Mouse (Mus musculus): Measurements from ENCODE around the gene Nadk2. TPM values are rescaled to one million over a fixed set of nuclear protein-coding genes. Genes with fewer than 3 reads are reported as not detected.

The Nadk2 gene
- polyA plus RNA-seq, 1 experiment from 2014 or later: 32.1 TPM

GRCm38 (mm10) chr15:9093598-9094365, 22.7 kb downstream of the Nadk2 start:
- Histone ChIP-seq H3K4me1 (ENCODE audit: control insufficient read depth, insufficient read depth, low read length) (peaks cover 7% of the 10 kb centered on the region; the same call in 1 of the 2 replicates), H3K36me3 (ENCODE audit: control insufficient read depth, insufficient read depth, low read length) (peaks cover 16% of the 10 kb centered on the region), H3K9me3 (ENCODE audit: control insufficient read depth, low read depth, low read length) (no peaks in the 10 kb centered on the region), H3K27me3 (ENCODE audit: control insufficient read depth, insufficient read depth, low read length) (no peaks in the 10 kb centered on the region), H3K4me3 (ENCODE audit: low read depth, low read length) (no peak overlapping the region), H3K4me2 (replicated peaks; ENCODE audit: low read depth, low read length) (peak overlapping the region; percentile 22), H3K27ac (ENCODE audit: low read length) (no peak overlapping the region), H3K9ac (replicated peaks; ENCODE audit: low read depth, low read length) (no peak overlapping the region)
- peak; percentile 35; the same call in 1 of the 2 replicates for ATAC-seq (ENCODE audit: insufficient number of reproducible peaks, insufficient read depth, low FRiP score, low read depth)
- WGBS: 68% methylated on average over 11 of the region's 11 CpGs

- H3K36me3 ChIP-seq (ENCODE audit: control insufficient read depth, insufficient read depth, low read length): peaks cover 16% of the 10 kb centered on the region
- H3K27me3 ChIP-seq (ENCODE audit: control insufficient read depth, insufficient read depth, low read length): no peaks in the 10 kb centered on the region
- H3K9ac ChIP-seq (replicated peaks; ENCODE audit: low read depth, low read length): no peak overlapping the region
- H3K9me3 ChIP-seq (ENCODE audit: control insufficient read depth, low read depth, low read length): no peaks in the 10 kb centered on the region
- peaks cover 7% of the 10 kb centered on the region; the same call in 1 of the 2 replicates for H3K4me1 ChIP-seq (ENCODE audit: control insufficient read depth, insufficient read depth, low read length)
- peak overlapping the region; percentile 22 for H3K4me2 ChIP-seq (replicated peaks; ENCODE audit: low read depth, low read length)
- H3K4me3 ChIP-seq (ENCODE audit: low read depth, low read length): no peak overlapping the region
- 8% methylated on average over 13 of the region's 13 CpGs for WGBS
- ATAC-seq (ENCODE audit: insufficient number of reproducible peaks, insufficient read depth, low FRiP score, low read depth): peak; percentile 91
- no peak overlapping the region for H3K27ac ChIP-seq (ENCODE audit: low read length)
Measured at GRCm38 (mm10) chr15:9094366-9094750, 23.3 kb downstream of the Nadk2 start.

GRCm38 (mm10) chr15:9096865-9097264, 25.8 kb downstream of the Nadk2 start:
- no peak for ATAC-seq (ENCODE audit: insufficient number of reproducible peaks, insufficient read depth, low FRiP score, low read depth)
- no peaks in the 10 kb centered on the region for H3K27me3 ChIP-seq (ENCODE audit: control insufficient read depth, insufficient read depth, low read length)
- H3K27ac ChIP-seq (ENCODE audit: low read length): no peak overlapping the region
- H3K4me3 ChIP-seq (ENCODE audit: low read depth, low read length): no peak overlapping the region
- 87% methylated on average over 4 of the region's 4 CpGs for WGBS
- H3K9me3 ChIP-seq (ENCODE audit: control insufficient read depth, low read depth, low read length): no peaks in the 10 kb centered on the region
- peaks cover 7% of the 10 kb centered on the region; the same call in 1 of the 2 replicates for H3K4me1 ChIP-seq (ENCODE audit: control insufficient read depth, insufficient read depth, low read length)
- peaks cover 25% of the 10 kb centered on the region for H3K36me3 ChIP-seq (ENCODE audit: control insufficient read depth, insufficient read depth, low read length)
- no peak overlapping the region for H3K9ac ChIP-seq (replicated peaks; ENCODE audit: low read depth, low read length)
- H3K4me2 ChIP-seq (replicated peaks; ENCODE audit: low read depth, low read length): no peak overlapping the region

- no peak overlapping the region for H3K27ac ChIP-seq (ENCODE audit: low read length)
- no peaks in the 10 kb centered on the region for H3K4me1 ChIP-seq (ENCODE audit: control insufficient read depth, insufficient read depth, low read length)
- no peak for ATAC-seq (ENCODE audit: insufficient number of reproducible peaks, insufficient read depth, low FRiP score, low read depth)
- no peaks in the 10 kb centered on the region for H3K9me3 ChIP-seq (ENCODE audit: control insufficient read depth, low read depth, low read length)
- H3K27me3 ChIP-seq (ENCODE audit: control insufficient read depth, insufficient read depth, low read length): no peaks in the 10 kb centered on the region
- H3K4me3 ChIP-seq (ENCODE audit: low read depth, low read length): no peak overlapping the region
- no peak overlapping the region for H3K4me2 ChIP-seq (replicated peaks; ENCODE audit: low read depth, low read length)
- H3K9ac ChIP-seq (replicated peaks; ENCODE audit: low read depth, low read length): no peak overlapping the region
- peaks cover 23% of the 10 kb centered on the region for H3K36me3 ChIP-seq (ENCODE audit: control insufficient read depth, insufficient read depth, low read length)
- WGBS: 96% methylated on average over 10 of the region's 10 CpGs
Measured at GRCm38 (mm10) chr15:9100446-9101077, 29.5 kb downstream of the Nadk2 start.

GRCm38 (mm10) chr15:9106303-9107074, 35.4 kb downstream of the Nadk2 start:
- peaks cover 22% of the 10 kb centered on the region for H3K36me3 ChIP-seq (ENCODE audit: control insufficient read depth, insufficient read depth, low read length)
- H3K9me3 ChIP-seq (ENCODE audit: control insufficient read depth, low read depth, low read length): no peaks in the 10 kb centered on the region
- 71% methylated on average over 13 of the region's 13 CpGs for WGBS
- no peak overlapping the region for H3K4me2 ChIP-seq (replicated peaks; ENCODE audit: low read depth, low read length)
- ATAC-seq (ENCODE audit: insufficient number of reproducible peaks, insufficient read depth, low FRiP score, low read depth): no peak
- no peak overlapping the region for H3K4me3 ChIP-seq (ENCODE audit: low read depth, low read length)
- H3K4me1 ChIP-seq (ENCODE audit: control insufficient read depth, insufficient read depth, low read length): no peaks in the 10 kb centered on the region
- no peaks in the 10 kb centered on the region for H3K27me3 ChIP-seq (ENCODE audit: control insufficient read depth, insufficient read depth, low read length)
- no peak overlapping the region for H3K27ac ChIP-seq (ENCODE audit: low read length)
- H3K9ac ChIP-seq (replicated peaks; ENCODE audit: low read depth, low read length): no peak overlapping the region

GRCm38 (mm10) chr15:9110526-9111347, 39.7 kb downstream of the Nadk2 start:
- no peak for ATAC-seq (ENCODE audit: insufficient number of reproducible peaks, insufficient read depth, low FRiP score, low read depth)
- no peaks in the 10 kb centered on the region for H3K27me3 ChIP-seq (ENCODE audit: control insufficient read depth, insufficient read depth, low read length)
- 79% methylated on average over 6 of the region's 6 CpGs for WGBS
- no peak overlapping the region for H3K27ac ChIP-seq (ENCODE audit: low read length)
- H3K36me3 ChIP-seq (ENCODE audit: control insufficient read depth, insufficient read depth, low read length): peaks cover 36% of the 10 kb centered on the region
- no peaks in the 10 kb centered on the region for H3K9me3 ChIP-seq (ENCODE audit: control insufficient read depth, low read depth, low read length)
- no peaks in the 10 kb centered on the region for H3K4me1 ChIP-seq (ENCODE audit: control insufficient read depth, insufficient read depth, low read length)
- no peak overlapping the region for H3K4me2 ChIP-seq (replicated peaks; ENCODE audit: low read depth, low read length)
- no peak overlapping the region for H3K9ac ChIP-seq (replicated peaks; ENCODE audit: low read depth, low read length)
- H3K4me3 ChIP-seq (ENCODE audit: low read depth, low read length): no peak overlapping the region

GRCm38 (mm10) chr15:9111648-9112047, 40.6 kb downstream of the Nadk2 start:
- WGBS: 73% methylated on average over 3 of the region's 3 CpGs
- ATAC-seq (ENCODE audit: insufficient number of reproducible peaks, insufficient read depth, low FRiP score, low read depth): no peak
- peaks cover 42% of the 10 kb centered on the region for H3K36me3 ChIP-seq (ENCODE audit: control insufficient read depth, insufficient read depth, low read length)
- no peaks in the 10 kb centered on the region for H3K9me3 ChIP-seq (ENCODE audit: control insufficient read depth, low read depth, low read length)
- no peak overlapping the region for H3K27ac ChIP-seq (ENCODE audit: low read length)
- H3K4me3 ChIP-seq (ENCODE audit: low read depth, low read length): no peak overlapping the region
- H3K4me1 ChIP-seq (ENCODE audit: control insufficient read depth, insufficient read depth, low read length): no peaks in the 10 kb centered on the region
- H3K9ac ChIP-seq (replicated peaks; ENCODE audit: low read depth, low read length): no peak overlapping the region
- H3K4me2 ChIP-seq (replicated peaks; ENCODE audit: low read depth, low read length): no peak overlapping the region
- no peaks in the 10 kb centered on the region for H3K27me3 ChIP-seq (ENCODE audit: control insufficient read depth, insufficient read depth, low read length)

GRCm38 (mm10) chr15:9113556-9113955, 42.5 kb downstream of the Nadk2 start:
- Histone ChIP-seq H3K4me1 (ENCODE audit: control insufficient read depth, insufficient read depth, low read length) (no peaks in the 10 kb centered on the region), H3K4me2 (replicated peaks; ENCODE audit: low read depth, low read length) (no peak overlapping the region), H3K9ac (replicated peaks; ENCODE audit: low read depth, low read length) (no peak overlapping the region), H3K4me3 (ENCODE audit: low read depth, low read length) (no peak overlapping the region), H3K9me3 (ENCODE audit: control insufficient read depth, low read depth, low read length) (no peaks in the 10 kb centered on the region), H3K27ac (ENCODE audit: low read length) (no peak overlapping the region), H3K36me3 (ENCODE audit: control insufficient read depth, insufficient read depth, low read length) (peaks cover 53% of the 10 kb centered on the region), H3K27me3 (ENCODE audit: control insufficient read depth, insufficient read depth, low read length) (no peaks in the 10 kb centered on the region)
- 71% methylated on average over 9 of the region's 9 CpGs for WGBS
- ATAC-seq (ENCODE audit: insufficient number of reproducible peaks, insufficient read depth, low FRiP score, low read depth): no peak
